Mouse (Mus musculus) intestine, embryonic 14.5 days (tissue): Measurements from ENCODE around the gene Nrip1. TPM values are rescaled to one million over a fixed set of nuclear protein-coding genes. Genes with fewer than 3 reads are reported as not detected.
A peak's percentile ranks its signal among the peaks of the same experiment; 100 is the strongest.

Source experiments
- ATAC-seq: fragments of 200-750 bp; cut with Nextera tagmentation; replicated peaks from 2 replicates; pipeline ENCODE4 v1.8.0; 2017; ENCODE audit warnings: low read depth, moderate number of reproducible peaks, moderate TSS enrichment, moderate library complexity; ENCODE audit not compliant: low FRiP score, low TSS enrichment
- DNase-seq: peaks from one replicate; pipeline ENCODE4 v3.0.0-alpha.2; 2018; ENCODE audit warnings: low spot score
- H3K27ac ChIP-seq: fragments of 300-500 bp; sonication (generic); 2 replicates; pipeline ENCODE4 v1.5.1; 2014; ENCODE audit warnings: low read depth, mild to moderate bottlenecking, control low read depth
- H3K27me3 ChIP-seq: fragments of 300-500 bp; sonication (generic); replicated peaks from 2 replicates; pipeline ENCODE4 v1.6.1; 2014; ENCODE audit warnings: low read length, control low read depth; ENCODE audit not compliant: control insufficient read depth, insufficient read depth
- H3K36me3 ChIP-seq: fragments of 300-500 bp; sonication (generic); 2 replicates; pipeline ENCODE4 v1.6.1; 2014; ENCODE audit warnings: low read length, control low read depth; ENCODE audit not compliant: control insufficient read depth, insufficient read depth
- H3K4me1 ChIP-seq: fragments of 300-500 bp; sonication (generic); replicated peaks from 2 replicates; pipeline ENCODE4 v1.6.1; 2014; ENCODE audit warnings: low read length, control low read depth, mixed read lengths; ENCODE audit not compliant: control insufficient read depth, insufficient read depth
- H3K4me2 ChIP-seq: fragments of 300-500 bp; sonication (generic); 2 replicates; pipeline ENCODE4 v1.6.1; 2014; ENCODE audit warnings: low read length
- H3K4me3 ChIP-seq: fragments of 300-500 bp; sonication (generic); 2 replicates; pipeline ENCODE4 v1.5.1; 2014; ENCODE audit warnings: low read depth, low read length, control low read depth, mixed read lengths
- H3K9ac ChIP-seq: fragments of 300-500 bp; sonication (generic); 2 replicates; pipeline ENCODE4 v1.6.1; 2014; ENCODE audit warnings: mild to moderate bottlenecking, low read length
- H3K9me3 ChIP-seq: fragments of 300-500 bp; sonication (generic); 2 replicates; pipeline ENCODE4 v1.6.1; 2016; ENCODE audit warnings: low read length, control low read depth; ENCODE audit not compliant: control insufficient read depth
- WGBS: fragments of 180-500 bp; shearing (Covaris S2); extraction: QIAGEN DNeasy Blood & Tissue Kit; methylation state at CpG from one replicate; pipeline ENCODE4 v1.1.7; 2014; 5-methylcytosine and 5-hydroxymethylcytosine counted together
- polyA plus RNA-seq: library from polyadenylated mRNA; unstranded; fragments of >200 nt; fragmentation: Nextera tagmentation; extraction: Ambion mirVana; gene quantifications from 2 replicates; pipeline ENCODE4 v1.2.1, GENCODE M21; 2014

Gene Nrip1
- 37.1 and 40.3 TPM in 2 replicates for polyA plus RNA-seq

DNA sequence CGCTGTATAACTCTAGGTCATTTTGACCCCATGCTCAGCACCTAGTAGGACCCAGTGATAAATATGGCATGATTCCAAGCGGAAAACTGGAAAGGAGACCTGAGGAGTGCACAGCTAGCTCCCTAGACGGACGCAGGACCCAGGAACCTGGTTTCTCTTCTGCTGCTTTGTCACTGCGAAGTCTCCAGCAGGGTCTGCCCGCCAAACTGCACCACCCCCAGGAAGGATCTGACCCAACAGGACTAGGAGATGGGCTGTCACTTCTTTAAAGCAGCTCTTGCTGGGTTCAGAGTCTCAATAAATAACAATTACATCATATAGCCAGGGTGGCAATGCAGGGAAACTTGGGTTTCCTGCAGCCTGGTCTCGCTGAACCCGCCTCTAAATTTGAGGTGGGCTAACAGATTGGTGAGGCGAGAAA, at the start of gene Nrip1:
TSS of gene Nrip1 (minus strand) at position 157 of the 421 bp plus-strand sequence.
- H3K27me3 ChIP-seq, result no peaks in the 10 kb centered on the region
- WGBS, result under 1% methylated on average over 9 of the region's 9 CpGs
- H3K27ac ChIP-seq, result peak within 1 kb of the TSS; percentile 99
- peak; percentile 41 for ATAC-seq
- H3K36me3 ChIP-seq, result no peaks in the 10 kb centered on the region
- peak; percentile 87 for DNase-seq
- H3K4me2 ChIP-seq, result peak within 1 kb of the TSS; percentile 89
- peak within 1 kb of the TSS; percentile 83 for H3K4me3 ChIP-seq
- peaks cover 17% of the 10 kb centered on the region for H3K4me1 ChIP-seq
- no peaks in the 10 kb centered on the region for H3K9me3 ChIP-seq
- H3K9ac ChIP-seq, result peak within 1 kb of the TSS; percentile 98

DNA sequence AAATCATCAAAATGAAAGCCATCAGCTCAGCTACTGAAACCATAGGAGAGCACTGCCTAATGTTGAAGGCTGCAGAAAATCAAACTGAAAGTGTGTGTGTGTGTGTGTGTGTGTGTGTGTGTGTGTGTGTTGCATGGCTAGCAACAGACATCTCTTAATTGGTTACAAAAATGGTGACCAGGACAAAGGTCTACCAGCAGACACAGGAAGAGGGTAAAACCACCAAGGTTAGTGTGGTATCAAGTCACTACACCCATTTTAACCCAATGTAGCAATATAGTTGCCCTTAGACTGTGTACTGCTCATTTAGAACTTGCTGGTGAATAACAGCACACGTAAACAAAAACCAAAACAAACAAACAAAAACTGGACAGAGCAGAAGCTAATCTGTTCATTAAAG, 48.9 kb upstream of the Nrip1 start:
- Histone ChIP-seq H3K27ac (no peak overlapping the region), H3K27me3 (no peaks in the 10 kb centered on the region), H3K4me2 (no peak overlapping the region), H3K4me1 (no peaks in the 10 kb centered on the region), H3K9ac (no peak overlapping the region), H3K9me3 (no peaks in the 10 kb centered on the region), H3K36me3 (no peaks in the 10 kb centered on the region), H3K4me3 (no peak overlapping the region)
- no peak for DNase-seq
- ATAC-seq, result no peak
- WGBS, result 91% methylated on average over 1 of the region's 1 CpGs

DNA sequence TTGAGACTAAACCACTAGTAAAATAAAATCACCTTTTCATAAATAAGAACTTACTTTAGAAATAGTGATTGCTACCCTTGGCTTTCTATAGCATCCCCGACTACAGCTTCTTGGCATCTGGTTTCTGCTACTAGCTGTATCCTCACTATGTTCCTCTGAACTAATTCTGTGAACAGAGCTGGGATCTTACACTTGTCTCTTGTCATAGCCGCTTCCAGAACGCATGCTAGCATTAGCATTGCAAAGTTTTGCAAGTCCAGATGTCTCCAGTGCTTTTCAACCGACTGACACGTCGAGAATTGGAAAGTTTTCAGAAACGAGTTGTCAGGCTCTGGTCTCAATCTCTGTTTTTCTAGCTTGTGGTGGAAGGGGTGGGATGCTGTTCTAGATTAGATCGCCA, 46.2 kb upstream of the Nrip1 start:
- no peak overlapping the region for H3K4me3 ChIP-seq
- DNase-seq (no peak), ATAC-seq (no peak)
- H3K36me3 ChIP-seq, result no peaks in the 10 kb centered on the region
- H3K27me3 ChIP-seq, result no peaks in the 10 kb centered on the region
- 0 out of 2 replicates have a peak, but pooled peaks cover 3% of the 10 kb centered on the region for H3K4me1 ChIP-seq
- no peak overlapping the region for H3K27ac ChIP-seq
- WGBS, result 78% methylated on average over 8 of the region's 8 CpGs
- H3K9me3 ChIP-seq, result no peaks in the 10 kb centered on the region
- H3K4me2 ChIP-seq, result no peak overlapping the region
- no peak overlapping the region for H3K9ac ChIP-seq

DNA sequence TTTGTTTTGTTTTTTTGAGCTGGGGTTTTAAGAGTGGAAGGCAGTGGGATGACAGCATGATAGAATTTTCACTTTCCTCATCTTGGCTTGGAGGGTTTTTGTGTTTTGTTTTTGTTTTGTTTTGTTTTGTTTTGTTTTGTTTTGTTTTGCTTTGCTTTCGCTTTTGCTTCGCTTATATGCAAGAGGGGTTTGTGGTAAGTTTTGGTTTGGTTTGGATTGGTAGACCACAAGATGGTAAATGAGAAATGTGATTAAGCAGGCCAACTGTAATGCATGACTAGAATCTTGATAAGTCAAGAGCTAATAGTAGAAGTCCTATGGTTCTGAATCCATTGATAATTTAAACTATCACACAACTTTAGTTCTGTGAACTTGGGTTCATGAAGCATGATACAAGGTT, 42.9 kb upstream of the Nrip1 start:
- Histone ChIP-seq H3K9me3 (no peaks in the 10 kb centered on the region), H3K4me1 (0 out of 2 replicates have a peak, but pooled peaks cover 3% of the 10 kb centered on the region), H3K4me2 (no peak overlapping the region), H3K27me3 (no peaks in the 10 kb centered on the region), H3K27ac (no peak overlapping the region), H3K9ac (no peak overlapping the region), H3K36me3 (no peaks in the 10 kb centered on the region), H3K4me3 (no peak overlapping the region)
- no peak for DNase-seq
- WGBS, result 96% methylated on average over 2 of the region's 2 CpGs
- ATAC-seq, result no peak

DNA sequence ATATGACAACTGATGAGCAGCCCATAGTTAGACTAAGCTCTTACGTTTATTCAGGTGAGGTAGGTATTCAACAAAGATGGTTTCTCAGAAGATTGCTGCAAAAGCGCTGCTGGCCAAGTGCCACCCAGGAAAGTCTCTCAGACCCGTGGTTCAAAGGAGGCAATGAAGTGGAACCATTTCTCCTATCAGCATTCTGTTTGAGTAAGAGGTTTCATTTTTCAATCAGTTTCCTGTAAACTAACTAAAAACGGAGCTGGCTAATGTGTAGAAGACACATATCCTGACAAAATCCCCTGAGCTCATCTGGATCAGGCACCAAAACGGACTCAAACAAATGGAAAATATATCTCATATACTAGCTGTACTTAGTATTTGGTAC, 42.4 kb upstream of the Nrip1 start:
- DNase-seq, result no peak
- ATAC-seq, result no peak
- Histone ChIP-seq H3K9ac (no peak overlapping the region), H3K27ac (no peak overlapping the region), H3K27me3 (no peaks in the 10 kb centered on the region), H3K9me3 (no peaks in the 10 kb centered on the region), H3K4me3 (no peak overlapping the region), H3K4me2 (no peak overlapping the region), H3K4me1 (0 out of 2 replicates have a peak, but pooled peaks cover 3% of the 10 kb centered on the region), H3K36me3 (no peaks in the 10 kb centered on the region)
- WGBS, result 58% methylated on average over 5 of the region's 5 CpGs

DNA sequence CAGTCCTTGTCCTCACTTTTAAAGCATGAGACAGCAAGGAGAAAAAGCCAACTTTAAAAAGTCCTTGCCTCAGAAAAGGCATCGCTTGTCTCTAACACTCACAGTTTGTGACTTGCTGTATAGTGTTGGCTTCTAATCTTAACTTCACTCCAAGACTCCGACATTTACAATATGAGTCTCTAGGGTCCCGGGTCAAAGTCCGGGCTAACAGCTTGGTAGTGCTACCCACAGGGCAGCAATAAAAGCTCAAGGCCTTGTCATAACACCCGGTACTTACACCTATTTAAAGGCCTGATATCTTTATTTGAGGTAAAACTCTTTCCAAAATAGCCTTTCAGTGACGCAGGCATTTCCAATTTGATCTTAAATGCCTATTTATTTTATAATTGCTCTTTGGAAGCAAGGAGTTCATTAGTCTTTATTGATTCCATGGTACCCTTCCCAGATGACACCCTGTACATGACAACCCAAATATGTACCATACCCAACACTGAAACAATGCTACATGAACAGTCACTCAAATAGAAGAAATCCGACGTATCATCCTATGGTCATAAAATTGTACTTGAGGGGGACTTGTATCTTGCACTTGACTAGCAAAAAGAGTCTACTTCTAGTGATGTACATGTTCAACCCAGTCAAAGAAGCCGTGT, 41.9 kb upstream of the Nrip1 start:
- Histone ChIP-seq H3K9me3 (no peaks in the 10 kb centered on the region), H3K4me2 (no peak overlapping the region), H3K27me3 (no peaks in the 10 kb centered on the region), H3K4me3 (no peak overlapping the region), H3K27ac (no peak overlapping the region), H3K36me3 (no peaks in the 10 kb centered on the region), H3K4me1 (0 out of 2 replicates have a peak, but pooled peaks cover 3% of the 10 kb centered on the region), H3K9ac (no peak overlapping the region)
- WGBS, result 63% methylated on average over 9 of the region's 9 CpGs
- no peak for DNase-seq
- ATAC-seq, result peak; percentile 92

DNA sequence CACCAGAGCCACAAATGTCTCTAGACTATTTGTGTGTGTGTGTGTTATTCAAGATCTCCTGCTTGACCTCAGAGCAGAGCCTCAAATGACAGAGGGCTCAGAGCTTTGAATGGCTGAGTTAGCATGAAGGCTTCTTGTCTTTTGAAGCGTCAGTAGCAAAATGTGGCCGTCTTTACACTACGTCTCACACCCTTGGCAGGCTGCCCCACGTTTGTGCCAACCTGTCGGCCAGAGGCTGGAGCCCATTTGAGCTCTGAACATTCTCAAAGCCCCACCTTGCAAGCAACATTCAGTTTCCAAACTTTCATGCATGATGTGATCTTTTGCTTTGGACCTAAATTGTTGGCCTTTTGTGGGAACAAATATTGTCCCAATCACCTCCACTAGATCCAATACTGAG, 40.9 kb upstream of the Nrip1 start:
- H3K9me3 ChIP-seq, result no peaks in the 10 kb centered on the region
- H3K4me3 ChIP-seq, result no peak overlapping the region
- no peak overlapping the region for H3K4me2 ChIP-seq
- no peak for DNase-seq
- H3K36me3 ChIP-seq, result no peaks in the 10 kb centered on the region
- 74% methylated on average over 5 of the region's 5 CpGs for WGBS
- H3K4me1 ChIP-seq, result 0 out of 2 replicates have a peak, but pooled peaks cover 3% of the 10 kb centered on the region
- no peaks in the 10 kb centered on the region for H3K27me3 ChIP-seq
- no peak overlapping the region for H3K9ac ChIP-seq
- no peak for ATAC-seq
- H3K27ac ChIP-seq, result no peak overlapping the region

DNA sequence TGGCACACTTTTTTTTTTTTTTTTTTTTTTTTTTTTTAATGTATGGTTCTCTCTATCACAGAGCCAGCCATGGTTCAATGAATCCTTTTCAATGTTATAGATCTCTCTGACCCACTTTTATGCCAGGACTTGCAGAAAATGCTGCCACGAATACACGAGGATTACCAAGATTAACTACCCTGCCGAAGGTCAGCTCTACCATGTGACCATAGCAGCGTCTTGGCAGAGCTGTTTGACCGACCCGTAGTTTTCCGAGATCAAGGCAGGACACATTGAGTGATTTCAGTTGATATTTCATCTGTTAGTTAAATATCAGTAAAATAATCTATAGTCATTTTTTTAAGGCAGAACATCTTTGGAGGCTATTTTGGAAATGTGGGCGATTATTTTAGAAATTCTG, 40.0 kb upstream of the Nrip1 start:
- DNase-seq (no peak), ATAC-seq (no peak)
- Histone ChIP-seq H3K9me3 (no peaks in the 10 kb centered on the region), H3K4me3 (no peak overlapping the region), H3K4me1 (0 out of 2 replicates have a peak, but pooled peaks cover 3% of the 10 kb centered on the region), H3K36me3 (no peaks in the 10 kb centered on the region), H3K27ac (no peak overlapping the region), H3K4me2 (no peak overlapping the region), H3K9ac (no peak overlapping the region), H3K27me3 (no peaks in the 10 kb centered on the region)
- WGBS, result 87% methylated on average over 8 of the region's 8 CpGs

DNA sequence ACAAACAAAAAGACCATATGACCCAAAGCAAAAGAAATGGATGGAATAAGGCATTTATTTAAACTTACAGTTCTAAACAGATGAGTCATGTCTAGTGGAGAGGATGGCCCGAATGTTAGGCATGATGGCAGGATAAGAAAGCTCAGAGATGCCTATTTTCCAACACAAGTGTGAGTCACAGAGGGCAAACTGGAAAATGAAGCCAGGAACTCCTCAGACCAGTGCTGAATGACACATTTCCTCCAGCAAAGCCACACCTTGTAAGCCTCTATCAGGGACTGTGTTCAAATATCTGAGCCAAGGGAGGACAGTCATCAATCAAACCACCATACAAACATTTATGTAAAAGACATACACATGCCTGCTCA, 35.7 kb upstream of the Nrip1 start:
- 45% methylated on average over 1 of the region's 1 CpGs for WGBS
- H3K4me2 ChIP-seq, result no peak overlapping the region
- H3K27ac ChIP-seq, result no peak overlapping the region
- H3K27me3 ChIP-seq, result no peaks in the 10 kb centered on the region
- H3K9me3 ChIP-seq, result no peaks in the 10 kb centered on the region
- no peaks in the 10 kb centered on the region for H3K36me3 ChIP-seq
- no peak overlapping the region for H3K9ac ChIP-seq
- 0 out of 2 replicates have a peak, but pooled peaks cover 6% of the 10 kb centered on the region for H3K4me1 ChIP-seq
- DNase-seq (no peak), ATAC-seq (no peak; the same call in 1 of the 2 replicates)
- H3K4me3 ChIP-seq, result no peak overlapping the region
